Mouse (Mus musculus): ENCODE data around the gene Igsf23. TPM values are rescaled to one million over a fixed set of nuclear protein-coding genes. Genes with fewer than 3 reads are reported as not detected.
A peak's percentile ranks its signal among the peaks of the same experiment; 100 is the strongest.

Gene Igsf23
- polyA plus RNA-seq, 1 experiment from 2014 or later, result not detected

DNA sequence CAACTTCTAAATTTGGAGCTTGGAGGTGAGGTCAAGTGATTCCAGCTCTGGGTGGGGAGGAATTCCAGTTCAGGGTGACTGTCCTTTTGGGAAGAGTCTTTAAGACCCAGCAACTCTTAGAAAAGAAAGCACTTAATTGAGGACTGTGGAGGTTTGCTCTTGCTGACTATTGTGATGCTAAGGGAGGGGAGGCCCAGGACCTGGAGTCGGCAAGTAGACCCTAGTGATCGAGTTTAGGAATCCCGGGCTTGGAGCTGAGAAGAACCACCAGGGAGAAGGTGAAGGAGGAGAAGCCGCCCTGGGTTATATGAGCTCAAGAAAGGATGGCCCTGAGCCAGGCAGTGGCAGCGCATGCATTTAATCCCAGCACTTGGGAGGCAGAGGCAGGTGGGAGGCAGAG, 22.1 kb downstream of the Igsf23 start:
- H3K4me3 ChIP-seq (ENCODE audit: low read depth, low read length), result no peak overlapping the region
- H3K36me3 ChIP-seq (ENCODE audit: control insufficient read depth, insufficient read depth, low read length), result no peaks in the 10 kb centered on the region
- no peaks in the 10 kb centered on the region for H3K9me3 ChIP-seq (replicated peaks; ENCODE audit: control insufficient read depth, low read length)
- DNase-seq (ENCODE audit: low spot score), result no peak
- H3K27me3 ChIP-seq (replicated peaks; ENCODE audit: control insufficient read depth, insufficient read depth, low read length), result no peaks in the 10 kb centered on the region
- H3K9ac ChIP-seq (ENCODE audit: low read length), result no peak overlapping the region
- H3K4me2 ChIP-seq (ENCODE audit: low read length), result no peak overlapping the region
- no peak overlapping the region for H3K27ac ChIP-seq (ENCODE audit: low read depth, low read length)
- no peak for ATAC-seq
- no peaks in the 10 kb centered on the region for H3K4me1 ChIP-seq (ENCODE audit: control insufficient read depth, insufficient read depth, low read length)
- WGBS, result 69% methylated on average over 5 of the region's 5 CpGs

DNA sequence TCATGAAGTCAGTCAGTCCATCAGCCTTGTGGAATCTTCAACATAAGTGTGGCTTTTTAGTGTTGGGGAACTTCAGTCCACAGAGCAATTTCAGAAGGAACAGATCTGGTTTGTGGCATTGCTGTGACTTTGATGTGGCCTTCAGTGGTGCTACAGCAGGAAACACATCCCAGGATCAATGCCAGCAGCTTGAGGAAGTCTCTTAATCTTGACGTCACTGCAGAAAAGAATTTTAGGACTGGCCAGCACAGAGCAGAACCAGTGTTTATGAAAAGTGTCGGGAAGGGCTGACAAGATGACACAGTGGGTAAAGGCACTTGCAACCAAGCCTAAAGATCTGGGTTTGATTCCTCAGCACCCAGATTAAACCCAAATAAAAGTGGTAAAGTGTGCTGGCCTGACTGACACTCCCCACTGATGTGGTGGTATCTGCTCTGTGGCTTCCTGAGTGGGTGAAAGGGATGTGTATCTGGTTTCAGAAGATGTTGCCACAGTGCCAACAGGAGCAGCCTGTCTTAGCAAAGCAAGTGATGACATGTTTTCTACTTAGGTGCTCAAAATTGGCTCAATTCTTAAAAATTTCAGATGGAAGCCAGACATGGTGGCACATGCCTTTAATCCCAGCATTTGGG, 23.6 kb downstream of the Igsf23 start:
- no peaks in the 10 kb centered on the region for H3K4me1 ChIP-seq (ENCODE audit: control insufficient read depth, insufficient read depth, low read length)
- ATAC-seq, result no peak
- DNase-seq (ENCODE audit: low spot score), result no peak
- H3K27ac ChIP-seq (ENCODE audit: low read depth, low read length), result no peak overlapping the region
- H3K9ac ChIP-seq (ENCODE audit: low read length), result no peak overlapping the region
- H3K4me3 ChIP-seq (ENCODE audit: low read depth, low read length), result no peak overlapping the region
- H3K27me3 ChIP-seq (replicated peaks; ENCODE audit: control insufficient read depth, insufficient read depth, low read length), result no peaks in the 10 kb centered on the region
- no peaks in the 10 kb centered on the region for H3K36me3 ChIP-seq (ENCODE audit: control insufficient read depth, insufficient read depth, low read length)
- H3K4me2 ChIP-seq (ENCODE audit: low read length), result no peak overlapping the region
- WGBS, result 80% methylated on average over 2 of the region's 2 CpGs
- H3K9me3 ChIP-seq (replicated peaks; ENCODE audit: control insufficient read depth, low read length), result no peaks in the 10 kb centered on the region

DNA sequence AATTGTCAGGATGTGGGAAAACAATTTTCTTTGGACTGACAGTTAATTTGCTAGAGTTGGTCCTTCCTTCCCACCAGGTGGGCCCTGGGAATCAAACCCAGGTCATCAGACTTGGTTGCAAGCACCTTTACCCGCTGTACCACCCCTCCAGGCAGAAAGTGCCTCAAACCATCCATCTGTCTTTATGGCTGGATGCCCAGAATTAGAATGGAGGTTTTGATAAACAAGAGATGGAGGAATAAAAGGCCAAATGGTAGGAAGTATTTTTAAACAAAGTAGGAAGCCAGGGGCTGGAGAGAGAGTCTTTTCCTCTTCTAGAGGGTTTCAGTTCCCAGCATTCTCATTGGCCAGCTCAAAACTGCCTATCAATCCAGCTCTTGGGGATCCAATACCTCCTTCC, 25.2 kb downstream of the Igsf23 start:
- H3K4me2 ChIP-seq (ENCODE audit: low read length), result no peak overlapping the region
- H3K9me3 ChIP-seq (replicated peaks; ENCODE audit: control insufficient read depth, low read length), result no peaks in the 10 kb centered on the region
- H3K4me1 ChIP-seq (ENCODE audit: control insufficient read depth, insufficient read depth, low read length), result no peaks in the 10 kb centered on the region
- no peak overlapping the region for H3K9ac ChIP-seq (ENCODE audit: low read length)
- ATAC-seq (no peak), DNase-seq (ENCODE audit: low spot score) (peak; percentile 21)
- no peak overlapping the region for H3K4me3 ChIP-seq (ENCODE audit: low read depth, low read length)
- no peak overlapping the region for H3K27ac ChIP-seq (ENCODE audit: low read depth, low read length)
- H3K27me3 ChIP-seq (replicated peaks; ENCODE audit: control insufficient read depth, insufficient read depth, low read length), result no peaks in the 10 kb centered on the region
- no peaks in the 10 kb centered on the region for H3K36me3 ChIP-seq (ENCODE audit: control insufficient read depth, insufficient read depth, low read length)
- WGBS, result 72% methylated on average over 1 of the region's 1 CpGs

DNA sequence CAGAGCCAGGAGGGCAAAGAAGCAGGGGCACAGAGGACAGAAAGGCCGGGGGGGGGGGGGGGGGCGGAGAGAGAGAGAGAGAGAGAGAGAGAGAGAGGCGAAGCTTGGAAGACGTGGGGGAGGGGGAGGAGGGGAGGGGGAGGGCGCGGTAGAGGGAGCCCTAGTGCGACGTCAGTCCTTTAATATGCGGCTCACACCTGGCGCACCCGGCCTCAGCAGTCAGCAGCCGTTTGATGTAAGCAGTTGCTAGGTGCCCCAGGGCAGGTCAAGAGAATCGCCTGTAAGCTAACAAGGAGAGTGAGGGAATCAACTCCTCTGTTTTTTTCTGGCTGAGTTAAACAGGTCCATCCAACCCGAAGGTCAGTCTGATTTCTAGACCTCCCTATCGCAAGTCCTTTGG, 26.8 kb downstream of the Igsf23 start:
- WGBS, result 14% methylated on average over 9 of the region's 15 CpGs
- H3K9ac ChIP-seq (ENCODE audit: low read length), result no peak overlapping the region
- H3K4me3 ChIP-seq (ENCODE audit: low read depth, low read length), result no peak overlapping the region
- H3K4me1 ChIP-seq (ENCODE audit: control insufficient read depth, insufficient read depth, low read length), result no peaks in the 10 kb centered on the region
- no peaks in the 10 kb centered on the region for H3K9me3 ChIP-seq (replicated peaks; ENCODE audit: control insufficient read depth, low read length)
- no peak overlapping the region for H3K27ac ChIP-seq (ENCODE audit: low read depth, low read length)
- DNase-seq (ENCODE audit: low spot score) (no peak), ATAC-seq (no peak)
- H3K4me2 ChIP-seq (ENCODE audit: low read length), result no peak overlapping the region
- no peaks in the 10 kb centered on the region for H3K36me3 ChIP-seq (ENCODE audit: control insufficient read depth, insufficient read depth, low read length)
- H3K27me3 ChIP-seq (replicated peaks; ENCODE audit: control insufficient read depth, insufficient read depth, low read length), result no peaks in the 10 kb centered on the region

DNA sequence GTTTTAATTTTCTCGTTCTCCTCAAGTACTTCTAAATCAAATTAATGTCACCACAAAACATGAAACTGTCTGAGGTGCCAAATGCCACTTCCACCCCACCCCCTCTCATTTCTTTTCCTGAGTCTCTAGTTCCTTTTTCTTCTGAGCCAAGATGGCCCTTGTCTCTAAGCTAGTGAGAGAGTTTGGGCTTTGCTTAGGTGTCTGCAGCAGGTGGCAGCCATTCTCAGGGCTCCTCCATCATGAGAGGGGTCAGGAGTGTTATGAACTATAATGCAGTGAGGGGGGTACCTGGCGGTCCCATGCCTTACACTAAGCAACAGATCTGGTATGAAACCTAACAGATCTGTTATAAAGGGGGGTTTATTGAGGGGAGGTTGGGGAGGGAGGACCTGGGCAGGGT, 27.2 kb downstream of the Igsf23 start:
- WGBS, result 56% methylated on average over 2 of the region's 2 CpGs
- ATAC-seq, result no peak

DNA sequence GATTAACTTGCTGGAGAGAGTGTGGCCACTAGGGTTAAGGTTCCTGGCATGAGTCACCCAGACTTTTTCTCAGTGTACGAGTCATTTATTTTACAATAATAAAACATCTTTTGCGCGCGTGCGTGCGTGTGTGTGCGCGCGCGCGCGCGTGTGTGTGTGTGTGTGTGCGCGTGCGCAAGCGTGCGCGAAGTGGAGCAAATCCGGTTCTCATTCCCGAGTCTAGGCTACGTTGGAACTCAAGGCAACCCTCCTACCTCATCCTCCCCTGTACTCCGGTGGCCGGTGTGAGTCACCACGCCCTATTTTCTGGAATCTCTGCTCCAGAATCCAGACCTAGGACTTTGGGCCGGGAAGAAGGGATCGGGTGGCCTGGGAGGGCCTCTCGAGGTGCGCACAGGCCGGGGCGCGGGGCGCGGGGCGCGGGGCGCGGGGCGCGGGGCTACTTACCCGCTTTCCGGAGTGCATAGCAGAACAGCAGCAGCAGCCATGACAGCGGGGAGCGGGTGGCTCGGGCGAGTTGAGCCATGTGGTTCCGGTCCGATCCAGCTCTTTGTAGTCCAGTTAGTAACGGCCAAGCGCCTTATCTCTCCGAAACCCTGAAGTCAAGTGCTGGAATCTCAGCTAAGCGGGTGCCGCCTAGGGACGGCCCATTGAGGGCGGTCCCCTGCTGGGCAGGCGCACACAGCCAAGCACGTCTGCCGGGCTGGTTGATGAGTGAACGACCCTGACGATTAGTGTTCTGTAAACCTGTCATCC, 29.9 kb downstream of the Igsf23 start, which contains the start of gene Pvr:
TSS of gene Pvr (minus strand) at position 655 of the 756 bp plus-strand sequence.
- Histone ChIP-seq H3K27ac (ENCODE audit: low read depth, low read length) (peak within 1 kb of the TSS; percentile 74), H3K4me1 (ENCODE audit: control insufficient read depth, insufficient read depth, low read length) (no peaks in the 10 kb centered on the region), H3K9me3 (replicated peaks; ENCODE audit: control insufficient read depth, low read length) (no peaks in the 10 kb centered on the region), H3K27me3 (replicated peaks; ENCODE audit: control insufficient read depth, insufficient read depth, low read length) (no peaks in the 10 kb centered on the region), H3K4me2 (ENCODE audit: low read length) (peak within 1 kb of the TSS; percentile 56), H3K9ac (ENCODE audit: low read length) (peak within 1 kb of the TSS; percentile 62), H3K36me3 (ENCODE audit: control insufficient read depth, insufficient read depth, low read length) (no peaks in the 10 kb centered on the region), H3K4me3 (ENCODE audit: low read depth, low read length) (peak within 1 kb of the TSS; percentile 56)
- under 1% methylated on average over 60 of the region's 60 CpGs for WGBS
- ATAC-seq (peak; percentile 91), DNase-seq (ENCODE audit: low spot score) (peak; percentile 79)

More for the DNA sequence above, 27.2 kb downstream of the Igsf23 start:
- Histone ChIP-seq H3K4me1 (ENCODE audit: control insufficient read depth, insufficient read depth, low read length) (no peaks in the 10 kb centered on the region), H3K9ac (ENCODE audit: low read length) (no peak overlapping the region), H3K27ac (ENCODE audit: low read depth, low read length) (no peak overlapping the region), H3K4me3 (ENCODE audit: low read depth, low read length) (no peak overlapping the region), H3K27me3 (replicated peaks; ENCODE audit: control insufficient read depth, insufficient read depth, low read length) (no peaks in the 10 kb centered on the region), H3K9me3 (replicated peaks; ENCODE audit: control insufficient read depth, low read length) (no peaks in the 10 kb centered on the region), H3K36me3 (ENCODE audit: control insufficient read depth, insufficient read depth, low read length) (no peaks in the 10 kb centered on the region), H3K4me2 (ENCODE audit: low read length) (no peak overlapping the region)
- DNase-seq (ENCODE audit: low spot score), result no peak

DNA sequence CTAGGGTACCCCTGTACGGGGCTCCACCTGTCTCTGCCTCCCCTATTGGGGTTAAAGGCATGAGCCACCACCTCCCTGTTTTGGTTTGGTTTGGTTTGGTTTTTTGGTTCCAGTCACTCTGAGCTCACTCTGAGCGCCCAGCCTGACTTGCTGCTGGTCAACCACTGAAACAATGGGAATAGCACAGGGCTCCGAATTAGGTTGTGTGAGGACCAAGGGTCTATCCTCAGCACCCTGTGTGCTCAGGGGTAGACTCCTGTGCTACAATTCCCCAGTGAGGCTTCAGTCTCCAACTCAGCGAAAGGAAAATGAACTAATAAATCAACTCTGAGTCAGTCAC, 30.4 kb downstream of the Igsf23 start:
- Histone ChIP-seq H3K4me1 (ENCODE audit: control insufficient read depth, insufficient read depth, low read length) (no peaks in the 10 kb centered on the region), H3K36me3 (ENCODE audit: control insufficient read depth, insufficient read depth, low read length) (no peaks in the 10 kb centered on the region), H3K9ac (ENCODE audit: low read length) (peak overlapping the region; percentile 50), H3K4me2 (ENCODE audit: low read length) (peak overlapping the region; percentile 56), H3K4me3 (ENCODE audit: low read depth, low read length) (peak overlapping the region; percentile 56), H3K27me3 (replicated peaks; ENCODE audit: control insufficient read depth, insufficient read depth, low read length) (no peaks in the 10 kb centered on the region), H3K27ac (ENCODE audit: low read depth, low read length) (no peak overlapping the region), H3K9me3 (replicated peaks; ENCODE audit: control insufficient read depth, low read length) (no peaks in the 10 kb centered on the region)
- WGBS, result 28% methylated on average over 4 of the region's 4 CpGs
- no peak for DNase-seq (ENCODE audit: low spot score)
- peak; percentile 33 for ATAC-seq

DNA sequence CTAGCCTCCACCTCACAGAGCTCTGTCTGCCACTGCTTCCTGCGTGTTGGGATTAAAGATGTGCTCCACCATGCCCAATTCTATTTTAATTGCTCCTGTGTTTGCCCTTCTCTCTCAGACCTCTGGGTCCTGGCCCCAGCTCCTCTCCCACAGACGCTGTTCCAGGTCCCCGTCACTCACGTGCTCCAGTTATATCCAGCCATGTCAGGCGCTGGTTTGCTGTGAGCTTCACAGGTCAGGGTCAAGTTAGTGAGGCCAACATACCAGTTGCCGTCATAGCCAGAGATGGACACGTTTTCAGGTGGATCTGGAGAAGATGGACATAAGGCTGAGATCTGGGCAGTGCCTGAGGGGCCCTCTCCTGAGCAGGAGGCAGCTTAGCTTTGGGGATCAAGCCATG, 36.0 kb downstream of the Igsf23 start:
- Histone ChIP-seq H3K9me3 (replicated peaks; ENCODE audit: control insufficient read depth, low read length) (no peaks in the 10 kb centered on the region), H3K27me3 (replicated peaks; ENCODE audit: control insufficient read depth, insufficient read depth, low read length) (no peaks in the 10 kb centered on the region), H3K27ac (ENCODE audit: low read depth, low read length) (no peak overlapping the region), H3K4me1 (ENCODE audit: control insufficient read depth, insufficient read depth, low read length) (no peaks in the 10 kb centered on the region), H3K4me2 (ENCODE audit: low read length) (no peak overlapping the region), H3K36me3 (ENCODE audit: control insufficient read depth, insufficient read depth, low read length) (no peaks in the 10 kb centered on the region), H3K4me3 (ENCODE audit: low read depth, low read length) (no peak overlapping the region), H3K9ac (ENCODE audit: low read length) (no peak overlapping the region)
- no peak for DNase-seq (ENCODE audit: low spot score)
- 90% methylated on average over 7 of the region's 7 CpGs for WGBS
- ATAC-seq, result no peak

All from forebrain, embryonic 14.5 days (tissue).